Mouse (Mus musculus) stomach, postnatal 0 days (tissue): ENCODE measurements at regions not wholly inside any gene's neighbourhood (a gene's known extent, or its start where the extent isn't known, plus 50 kb on each side); places are given as distances from the start of the nearest gene placed in this dataset.

ENCODE experiments used
- CTCF ChIP-seq: IDR thresholded peaks from 2 replicates; pipeline ENCODE4 v1.5.1; 2016; ENCODE audit warnings: antibody characterized with exemption, low read depth, mild to moderate bottlenecking, moderate library complexity
- EP300 ChIP-seq: optimal IDR thresholded peaks from 2 replicates; pipeline ENCODE3; 2016; ENCODE audit warnings: antibody characterized with exemption

- TF ChIP-seq CTCF (no peak), EP300 (no peak)
Observed at GRCm38 (mm10) chr11:8224366-8224765, 440.0 kb downstream of the Tns3 start.
